Mouse (Mus musculus) neural tube, embryonic 10.5 days (tissue): ENCODE measurements at regions not wholly inside any gene's neighbourhood (a gene's known extent, or its start where the extent isn't known, plus 50 kb on each side); places are given as distances from the start of the nearest gene placed in this dataset.

ENCODE experiments used
- DNase-seq: peaks from one replicate; pipeline ENCODE4 v3.0.0-alpha.2; 2017; ENCODE audit warnings: low spot score; ENCODE audit errors: extremely low spot score

DNA sequence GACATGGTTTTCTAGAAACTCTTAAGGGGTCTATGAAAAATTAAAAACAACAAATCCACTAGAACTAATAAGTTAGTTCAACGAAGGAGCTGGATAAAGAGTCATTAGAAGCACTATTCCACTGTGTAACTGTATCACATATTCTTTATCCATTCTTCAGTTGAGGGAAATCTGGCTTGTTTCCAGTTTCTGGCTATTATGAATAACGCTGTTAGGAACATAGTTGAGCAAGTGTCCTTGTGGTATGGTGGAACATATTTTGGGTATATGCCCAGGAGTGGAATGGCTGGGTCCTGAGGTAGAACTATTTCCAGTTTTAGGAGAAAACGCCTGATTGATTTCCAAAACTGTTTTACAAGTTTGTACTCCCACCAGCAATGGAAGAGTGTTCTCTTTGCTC, 97.7 kb upstream of the Adamts9 start:
- no peak for DNase-seq

DNA sequence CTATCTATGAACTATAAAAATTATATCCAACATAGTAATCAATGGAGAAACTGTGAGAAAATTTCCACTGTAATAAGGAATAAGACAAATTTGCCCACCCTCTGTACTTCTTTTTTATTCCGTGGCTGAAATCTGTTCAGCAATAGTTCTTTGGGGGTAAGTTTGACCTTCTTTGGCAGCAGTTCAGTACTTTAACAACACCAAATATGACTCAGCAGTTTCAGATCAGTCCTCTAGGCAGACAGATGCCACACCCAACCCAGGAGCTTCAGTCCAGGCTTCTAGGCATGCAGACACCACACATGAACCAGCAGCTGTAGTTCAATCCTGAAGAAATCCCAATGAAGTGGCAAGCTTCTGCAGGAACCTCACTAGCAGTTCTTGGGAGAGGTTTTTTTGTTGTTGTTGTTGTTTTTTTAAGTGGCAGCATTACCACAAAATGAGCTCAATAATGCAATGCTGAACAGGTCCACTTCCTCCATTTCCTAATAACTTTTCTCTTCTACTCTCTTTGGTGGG, 88.6 kb upstream of the Adamts9 start:
- DNase-seq: no peak

DNA sequence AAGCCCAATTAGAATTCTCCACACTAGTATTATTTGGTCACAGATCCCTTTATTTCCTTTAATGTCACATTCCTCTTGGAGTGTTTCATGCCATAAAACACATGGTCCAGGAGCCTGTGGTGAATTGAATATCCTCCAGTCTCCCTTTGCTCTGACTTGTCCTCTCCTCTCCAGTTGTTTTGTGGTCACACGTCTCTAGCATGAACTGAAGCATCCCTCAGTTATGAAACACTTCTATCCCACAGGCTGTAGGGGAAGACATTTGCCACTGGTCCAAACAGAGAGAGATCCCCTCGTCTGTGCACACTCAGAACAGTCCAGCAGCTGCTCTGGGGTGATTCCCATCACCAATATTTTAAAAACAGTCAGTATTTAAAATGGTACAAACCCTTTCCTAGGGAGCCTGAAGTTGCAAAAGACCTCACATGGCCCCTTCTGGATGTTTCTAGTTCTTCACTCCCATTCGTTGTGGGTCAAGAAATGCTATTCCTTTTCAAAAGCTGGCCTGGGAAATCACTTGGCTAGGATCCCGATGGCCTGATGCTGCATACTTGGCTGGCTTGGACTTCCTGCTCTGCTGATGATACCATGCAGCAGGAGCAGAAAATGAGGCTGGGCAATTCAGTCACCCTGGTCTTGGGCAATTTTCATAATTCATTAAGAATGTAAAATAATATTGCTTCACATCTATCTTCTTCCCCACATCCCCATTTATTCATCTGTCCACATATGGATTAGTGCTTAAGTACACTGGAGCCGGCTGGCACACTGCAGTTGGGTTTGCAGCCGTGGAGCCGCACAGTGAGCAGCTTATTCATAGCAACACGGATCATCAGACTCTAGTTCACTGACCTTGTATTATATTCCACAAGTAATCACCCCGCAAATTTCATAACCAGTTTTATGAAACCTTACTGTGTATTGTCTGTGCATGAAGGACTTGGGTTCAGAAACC, 83.1 kb upstream of the Adamts9 start:
- DNase-seq: no peak

DNA sequence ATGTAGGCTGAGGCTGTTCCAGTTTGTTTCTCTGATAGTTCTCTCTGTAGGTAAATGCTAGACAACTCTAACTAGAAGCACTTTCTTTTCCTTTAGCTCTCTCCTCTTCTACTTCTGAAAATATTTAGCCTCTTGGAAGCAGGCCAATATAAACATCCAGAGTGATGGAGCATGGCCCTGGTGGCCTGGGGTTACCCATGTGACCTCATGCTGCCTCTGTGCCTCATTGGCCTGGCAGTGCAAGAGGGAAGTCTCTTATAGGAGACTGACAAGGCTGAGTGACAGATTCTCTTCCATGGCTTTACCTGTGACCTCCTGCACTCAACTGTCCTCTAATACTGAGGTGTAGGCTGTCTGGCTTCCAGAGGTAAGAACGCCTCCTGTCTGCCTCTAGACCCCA, 71.2 kb upstream of the Adamts9 start:
- no peak for DNase-seq

DNA sequence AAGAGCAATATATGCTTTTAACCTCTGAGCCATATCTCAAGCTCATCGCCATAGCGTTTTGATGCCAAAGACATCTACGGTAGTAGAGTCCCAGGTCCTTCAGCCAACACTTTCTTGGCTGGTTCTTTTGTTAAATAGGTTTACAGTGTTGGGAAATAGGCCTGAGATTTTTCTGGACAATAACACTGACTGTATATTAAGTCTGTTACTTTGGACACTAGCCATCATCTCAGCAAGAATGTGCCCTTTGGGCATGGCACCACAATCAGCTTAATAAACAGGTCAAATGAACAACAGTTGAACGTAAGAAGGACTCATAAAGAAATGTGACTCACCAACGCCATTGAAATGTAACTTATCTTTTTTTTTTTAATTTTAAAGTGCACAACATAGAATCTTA, 68.6 kb upstream of the Adamts9 start:
- DNase-seq: no peak

DNA sequence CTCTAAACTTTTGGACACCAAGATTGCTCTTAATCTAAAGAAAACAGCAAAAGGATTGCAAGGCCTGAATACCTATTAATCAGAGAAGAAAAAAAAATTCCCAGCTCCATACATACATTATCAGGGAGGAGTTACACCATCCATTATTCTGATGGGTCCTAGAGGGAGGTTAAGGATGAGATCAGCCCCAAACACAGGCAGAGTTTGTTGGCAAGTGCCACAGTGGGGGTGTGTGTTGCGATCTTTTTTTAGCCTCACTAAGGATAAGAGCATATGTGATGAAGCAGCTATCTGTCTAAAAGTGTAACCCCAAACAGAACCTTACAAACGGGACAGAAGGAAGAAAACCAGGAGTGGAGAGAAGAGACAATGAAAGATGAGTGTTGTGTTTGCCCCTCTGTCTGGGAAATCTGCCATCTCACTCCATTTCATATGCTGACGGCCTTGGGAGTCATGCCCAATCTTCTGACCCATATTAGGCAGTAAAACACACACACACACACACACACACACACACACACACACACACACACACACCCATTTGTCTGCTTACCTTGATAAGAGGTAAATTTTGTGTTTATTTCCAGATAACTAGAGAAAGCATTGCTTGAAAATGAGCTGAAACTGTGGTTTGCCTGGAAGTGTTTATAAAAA, 61.4 kb upstream of the Adamts9 start:
- no peak for DNase-seq

DNA sequence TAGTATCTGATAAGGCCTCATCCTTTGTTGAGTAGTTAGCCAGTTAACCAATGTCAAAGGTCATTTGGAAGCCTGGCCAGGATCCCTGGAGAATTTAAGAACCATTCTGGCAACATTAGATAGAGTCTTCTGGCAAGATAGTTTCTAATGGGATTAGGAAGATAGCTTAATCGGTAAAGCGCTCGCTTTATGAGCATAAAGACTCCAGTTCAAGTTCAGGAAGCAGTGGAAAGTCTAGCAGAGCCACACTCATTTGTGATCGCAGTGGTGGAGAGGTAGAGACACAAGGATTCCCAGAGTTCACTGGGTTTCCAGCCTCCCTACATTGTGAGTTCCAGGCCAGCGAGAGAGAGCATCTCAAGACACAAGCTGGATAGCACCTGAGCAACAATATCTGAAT, 60.5 kb upstream of the Adamts9 start:
- no peak for DNase-seq

DNA sequence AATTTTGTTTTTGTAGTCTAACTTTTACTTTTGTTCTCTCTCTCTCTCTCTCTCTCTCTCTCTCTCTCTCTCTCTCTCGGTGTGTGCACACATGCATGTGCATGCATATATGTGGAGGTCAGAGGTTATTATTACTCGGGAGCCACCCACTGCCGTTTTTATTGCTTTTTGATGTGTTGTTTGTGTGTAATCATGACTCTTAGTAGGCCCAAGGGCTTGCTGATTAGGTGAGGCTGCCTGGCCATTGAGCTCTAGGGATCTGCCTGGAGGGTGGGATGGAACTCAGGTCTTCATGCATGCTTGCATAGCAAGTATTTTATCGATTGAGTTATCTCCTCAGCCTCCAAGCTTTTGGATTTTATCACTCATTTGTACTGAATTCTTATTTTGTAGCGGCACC, 50.4 kb upstream of the Adamts9 start:
- DNase-seq: no peak
